Mouse (Mus musculus): ENCODE measurements around the gene Rbfox1.

DNA sequence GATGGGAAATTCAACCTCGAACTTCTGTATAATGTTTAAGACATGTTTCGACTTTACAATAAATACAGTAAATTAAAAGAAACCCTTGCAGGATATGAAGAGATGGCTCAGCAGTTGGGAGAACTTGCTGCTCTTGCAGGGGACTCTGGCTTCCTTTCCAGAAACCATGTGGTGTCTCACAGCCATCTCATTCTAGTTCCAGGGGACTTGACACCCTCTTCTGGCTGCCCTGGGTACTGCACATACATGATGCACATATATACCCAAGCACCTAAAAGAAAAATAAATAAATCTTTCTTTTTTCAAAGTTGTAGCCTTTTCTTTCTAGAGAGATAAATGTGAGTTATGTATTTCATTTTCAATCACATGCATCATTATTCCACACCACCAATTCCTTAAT, 512.5 kb downstream of the Rbfox1 start:
- no peak for TF ChIP-seq POLR2A (IDR thresholded peaks at IDR 0.05; ENCODE audit: borderline replicate concordance, extremely low read depth, low read depth, low read length)
- TF ChIP-seq CTCF (IDR thresholded peaks at IDR 0.05; ENCODE audit: insufficient read depth, low read length), result no peak

Measured in lung, adult 2 months (tissue).